Mouse (Mus musculus): Measurements from ENCODE around the gene Ptpra.

Gene Ptpra

GRCm38 (mm10) chr2:130449794-130450433, at the start of gene Ptpra:
TSS of gene Ptpra (plus strand) at chr2:130450278.
- peak; percentile 82 to 87 for DNase-seq

- DNase-seq, result no peak
Measured at GRCm38 (mm10) chr2:130401891-130402290, 48.2 kb upstream of the Ptpra start.

DNA sequence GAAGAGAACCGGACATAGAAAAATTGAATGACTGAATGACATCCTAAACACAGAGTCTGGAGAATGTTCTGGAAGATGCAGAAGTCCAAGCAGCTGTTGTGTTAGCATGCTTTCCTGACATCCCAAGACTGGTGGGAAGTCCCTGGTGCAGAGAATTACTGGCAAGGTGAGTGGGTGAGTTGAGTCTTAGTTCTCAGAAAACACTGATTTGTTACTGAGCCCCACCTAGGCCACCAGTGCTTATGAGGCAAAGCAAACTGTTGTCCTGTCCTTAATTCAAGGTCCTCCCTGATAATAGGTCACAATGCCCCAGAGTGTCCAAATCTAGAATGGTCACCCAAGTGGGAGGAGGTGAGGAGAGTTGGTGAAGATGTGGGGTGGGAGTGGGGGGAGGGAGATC, 45.1 kb upstream of the Ptpra start, which contains the start of the genes Gm28372 and 1700020A23Rik:
TSS of gene Gm28372 (plus strand) at position 301 of the 400 bp plus-strand sequence.
TSS of gene 1700020A23Rik (plus strand) at position 321 of the 400 bp plus-strand sequence.
- DNase-seq, result no peak

DNA sequence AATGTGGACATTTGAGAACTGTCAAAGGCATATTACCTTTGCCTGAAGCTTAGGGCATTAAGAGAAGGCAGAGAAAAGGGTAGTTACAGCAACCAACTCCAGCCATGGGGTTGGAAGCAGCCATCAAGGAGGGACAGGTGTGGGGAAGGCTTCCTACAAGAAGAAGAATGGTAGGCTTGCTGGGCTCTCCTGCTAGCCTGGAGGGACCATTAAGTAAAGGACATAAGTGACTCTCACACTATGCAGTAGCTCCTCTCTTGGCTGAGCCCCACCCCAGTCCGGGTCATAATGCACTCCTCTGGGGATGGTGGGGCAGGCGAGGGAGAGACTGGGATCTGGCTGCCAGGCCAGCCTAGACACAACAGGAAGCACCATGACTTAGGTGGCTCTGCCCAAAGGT, 43.9 kb upstream of the Ptpra start, which contains the start of gene Tmem239:
TSS of gene Tmem239 (plus strand) at position 301 of the 400 bp plus-strand sequence.
- DNase-seq, result no peak

DNA sequence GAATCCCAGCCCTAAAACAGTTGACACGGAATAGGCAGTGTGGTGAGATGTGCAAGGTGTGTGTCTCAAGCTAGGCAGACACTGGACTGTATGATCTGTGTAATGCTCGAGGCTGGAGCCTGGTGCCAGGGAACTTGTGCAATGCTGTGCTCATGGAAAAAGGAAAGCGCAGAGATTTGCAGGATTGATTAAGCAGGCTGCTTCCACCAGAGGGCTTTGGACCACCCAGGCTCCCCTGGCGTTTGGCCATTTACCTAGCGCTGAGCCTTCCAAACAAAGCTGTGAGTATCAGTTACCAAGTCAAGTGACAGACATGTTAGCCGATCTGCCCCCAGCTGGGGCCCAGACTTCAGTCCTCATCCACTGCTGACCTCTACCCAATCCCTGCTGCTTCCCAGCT, 41.9 kb upstream of the Ptpra start:
- DNase-seq, result no peak

DNA sequence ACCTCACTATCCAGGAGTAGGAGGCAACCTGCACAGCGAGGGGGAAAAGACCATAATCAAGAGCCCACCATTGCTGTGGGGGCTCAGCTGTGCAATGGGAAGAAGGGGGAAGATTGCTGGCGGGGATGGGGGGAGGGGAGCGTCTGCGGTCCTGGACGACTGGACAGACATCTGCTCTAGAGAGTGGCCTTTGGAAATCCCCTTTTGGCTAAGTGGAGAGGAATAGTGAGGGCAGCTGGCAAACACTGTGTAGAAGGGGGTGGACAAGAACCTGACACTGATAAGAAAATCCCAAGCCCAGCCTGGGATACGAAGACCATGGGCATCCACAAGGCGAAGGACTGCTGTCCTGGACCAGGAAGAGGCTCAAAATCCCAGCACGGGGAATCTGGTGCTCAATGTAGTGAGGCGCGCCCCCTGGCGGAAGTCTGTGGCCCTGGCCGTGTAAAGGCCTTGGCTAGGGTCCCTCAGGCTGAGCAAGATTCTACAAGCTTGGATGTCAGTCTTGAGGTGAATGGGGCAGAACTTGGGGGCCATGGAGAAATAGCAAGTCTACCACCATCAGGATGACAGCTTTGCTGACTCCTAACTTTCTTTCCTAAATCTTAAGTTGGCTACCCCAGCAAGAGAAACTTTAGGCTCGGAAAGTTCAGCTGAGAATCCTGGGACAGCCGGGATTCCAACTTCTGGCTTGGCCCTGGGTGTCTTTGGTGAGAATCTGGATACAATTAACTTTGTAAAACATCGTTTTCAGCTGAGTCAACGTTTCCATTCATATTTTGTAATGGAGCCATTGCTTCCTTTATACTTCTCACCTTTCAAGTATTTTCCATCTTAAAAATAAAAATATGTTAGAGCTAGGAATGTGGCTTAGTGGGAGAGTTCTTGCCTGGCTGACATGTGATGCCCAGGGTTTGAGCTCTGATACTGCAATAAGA, 38.3 kb upstream of the Ptpra start:
- DNase-seq, result peak; percentile 56 to 82

- no peak for DNase-seq
Measured at GRCm38 (mm10) chr2:130412775-130413174, 37.3 kb upstream of the Ptpra start.

DNA sequence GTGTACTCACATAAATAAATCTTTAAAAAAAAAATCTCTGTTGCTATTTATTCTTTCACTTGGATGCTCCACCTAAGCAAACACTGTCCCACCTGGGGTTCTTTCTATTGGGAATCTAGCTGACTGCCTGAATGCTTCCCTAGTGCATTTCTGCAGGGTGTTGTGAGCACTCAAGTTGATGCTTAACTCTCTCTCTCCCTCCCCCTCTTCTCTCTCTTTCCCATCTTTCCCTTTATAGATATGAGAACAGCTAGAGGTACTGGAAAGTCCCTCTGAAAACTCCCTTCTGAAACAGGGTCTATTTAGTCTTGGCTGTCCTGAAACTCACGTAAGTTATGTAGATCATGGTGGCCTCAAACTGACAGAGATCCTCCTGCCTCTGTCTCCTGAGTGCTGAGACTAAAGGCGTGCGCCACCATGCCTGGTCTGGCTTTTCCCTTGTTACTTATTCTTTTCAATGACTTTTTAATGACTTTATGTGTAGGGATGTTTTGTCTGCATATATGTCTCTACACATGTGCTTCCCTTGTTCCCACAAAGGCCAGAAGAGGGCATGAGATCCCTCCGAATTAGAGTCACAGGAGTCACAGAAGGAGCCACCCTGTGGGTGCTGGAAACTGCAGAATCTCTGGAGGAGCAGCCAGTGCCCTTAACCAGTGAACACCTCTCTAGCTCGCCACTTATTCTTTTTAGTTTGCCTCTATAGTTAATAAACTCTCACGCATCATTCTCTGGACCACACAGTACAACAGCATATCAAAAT, 35.8 kb upstream of the Ptpra start:
- DNase-seq, result peak in 1 of 2 experiments; percentile 8

- DNase-seq, result no peak
Measured at GRCm38 (mm10) chr2:130421781-130422620, 28.1 kb upstream of the Ptpra start.

DNA sequence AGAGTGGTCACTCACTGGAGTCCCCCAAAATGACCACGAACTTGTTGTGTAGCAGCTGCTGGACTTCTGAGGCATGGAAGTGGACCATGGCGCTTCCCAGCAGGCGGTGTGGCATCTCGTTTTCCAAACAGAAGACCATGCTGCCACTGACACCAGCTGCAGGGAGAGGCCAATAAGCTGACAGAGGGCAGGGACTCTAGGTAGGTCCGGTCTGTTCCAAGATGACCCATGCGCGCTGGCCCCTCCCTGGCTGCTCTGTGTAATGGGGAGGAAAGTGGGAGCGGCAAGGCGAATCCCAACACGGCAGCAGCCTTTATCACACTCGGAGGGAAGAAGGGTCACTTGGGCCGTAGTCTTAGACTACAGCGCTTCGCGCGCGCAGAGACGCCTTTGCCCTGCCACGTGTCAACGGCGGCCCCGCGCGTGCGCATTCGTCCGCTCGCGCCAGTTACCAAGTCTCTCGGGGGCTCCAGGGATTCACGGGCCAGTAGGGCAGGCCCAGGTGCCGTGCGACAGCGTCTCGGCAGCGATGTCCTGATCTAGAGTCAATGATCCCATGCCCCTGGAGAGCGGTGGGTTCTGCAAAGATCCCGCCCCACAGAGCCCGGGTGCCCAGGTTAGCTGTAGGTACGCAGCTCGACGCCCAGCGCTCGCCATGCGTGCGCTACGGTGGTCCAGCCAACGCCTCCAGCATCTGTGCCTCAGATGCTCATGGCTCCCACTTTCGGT, 26.5 kb upstream of the Ptpra start:
- DNase-seq, result peak; percentile 54 to 69

DNA sequence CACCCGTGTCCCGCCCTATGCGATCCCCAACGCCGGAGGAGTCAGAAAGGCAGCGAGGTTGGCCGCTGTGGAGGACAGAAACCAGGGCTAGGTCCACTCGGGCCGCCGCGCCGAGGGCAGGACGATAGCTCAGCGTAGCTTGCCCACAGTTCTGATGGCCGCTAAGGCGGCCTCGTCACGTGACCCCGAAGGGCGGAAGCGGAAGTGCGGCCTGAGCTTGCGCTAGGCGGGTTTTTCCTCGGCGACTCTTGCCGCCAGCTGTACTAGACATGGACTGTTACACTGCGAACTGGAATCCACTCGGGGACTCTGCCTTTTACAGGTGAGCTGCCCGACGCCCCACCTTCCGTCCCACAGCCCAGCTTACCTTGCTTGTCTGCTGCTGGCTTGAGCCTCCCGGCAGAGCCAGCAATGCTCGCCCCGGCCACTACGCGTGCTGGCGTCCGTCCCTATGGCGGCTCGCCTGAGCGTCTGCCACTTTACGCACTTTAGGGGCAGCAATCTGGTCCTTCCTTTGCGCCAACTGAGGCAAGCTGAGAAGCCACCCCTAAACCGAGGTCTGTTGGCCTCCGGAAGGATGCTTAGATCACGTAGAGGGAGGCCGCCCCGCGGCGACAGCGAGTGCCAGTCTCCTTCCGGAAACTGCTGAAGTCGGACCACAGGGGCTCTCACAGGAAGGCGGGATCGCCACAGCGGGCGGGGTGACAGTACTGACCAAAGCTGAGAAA, 25.8 kb upstream of the Ptpra start, which contains the start of the genes Vps16 and Pced1a:
TSS of gene Vps16 (plus strand) at position 214 of the 728 bp plus-strand sequence.
TSS of gene Pced1a (minus strand) at position 576 of the 728 bp plus-strand sequence.
- peak; percentile 89 to 93 for DNase-seq

DNA sequence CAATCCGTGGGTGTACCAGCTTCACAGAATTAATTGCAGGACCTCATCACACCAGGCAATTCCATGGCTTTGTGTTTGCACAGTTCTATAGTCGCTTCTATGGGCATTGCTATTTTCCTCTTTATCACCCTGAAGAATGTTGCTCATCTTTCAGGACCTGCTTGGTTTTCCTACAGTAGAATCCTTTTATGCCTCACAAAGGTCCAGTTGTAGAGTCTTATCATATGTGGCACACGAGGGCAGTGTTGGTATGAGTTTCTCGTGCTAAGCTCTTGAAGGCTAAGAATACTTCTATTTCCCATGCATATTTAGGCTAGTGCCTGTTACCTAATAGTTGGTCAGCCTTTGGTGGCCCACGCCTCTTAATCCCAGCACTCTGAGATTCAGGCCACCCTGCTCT, 25.0 kb upstream of the Ptpra start:
- no peak for DNase-seq

DNA sequence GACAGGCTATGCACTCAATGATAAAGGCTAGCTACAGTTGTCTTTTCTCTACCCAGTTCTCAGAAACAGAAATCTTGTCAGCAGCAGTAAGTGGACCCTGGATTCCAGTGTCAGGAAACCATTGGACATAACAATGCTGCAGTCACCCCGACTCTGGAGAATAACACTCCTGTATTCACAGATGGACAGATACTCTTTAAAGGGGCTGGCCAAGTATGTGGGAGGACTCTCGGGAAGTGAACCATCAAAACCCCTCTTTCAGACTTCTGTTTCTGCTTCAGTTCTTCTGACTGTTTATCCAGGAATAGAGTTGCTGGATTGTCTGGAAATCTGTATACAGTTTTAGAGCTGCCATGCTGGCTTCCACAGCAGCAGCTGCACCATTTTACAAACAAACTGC, 20.2 kb upstream of the Ptpra start:
- no peak for DNase-seq

GRCm38 (mm10) chr2:130430484-130430883, 19.6 kb upstream of the Ptpra start:
- DNase-seq, result no peak

- no peak for DNase-seq
Measured at GRCm38 (mm10) chr2:130432157-130432556, 17.9 kb upstream of the Ptpra start.

- DNase-seq, result no peak
Measured at GRCm38 (mm10) chr2:130433152-130433551, 16.9 kb upstream of the Ptpra start.

GRCm38 (mm10) chr2:130436769-130437168, 13.3 kb upstream of the Ptpra start:
- no peak for DNase-seq

GRCm38 (mm10) chr2:130438861-130439260, 11.2 kb upstream of the Ptpra start:
- DNase-seq, result no peak

DNA sequence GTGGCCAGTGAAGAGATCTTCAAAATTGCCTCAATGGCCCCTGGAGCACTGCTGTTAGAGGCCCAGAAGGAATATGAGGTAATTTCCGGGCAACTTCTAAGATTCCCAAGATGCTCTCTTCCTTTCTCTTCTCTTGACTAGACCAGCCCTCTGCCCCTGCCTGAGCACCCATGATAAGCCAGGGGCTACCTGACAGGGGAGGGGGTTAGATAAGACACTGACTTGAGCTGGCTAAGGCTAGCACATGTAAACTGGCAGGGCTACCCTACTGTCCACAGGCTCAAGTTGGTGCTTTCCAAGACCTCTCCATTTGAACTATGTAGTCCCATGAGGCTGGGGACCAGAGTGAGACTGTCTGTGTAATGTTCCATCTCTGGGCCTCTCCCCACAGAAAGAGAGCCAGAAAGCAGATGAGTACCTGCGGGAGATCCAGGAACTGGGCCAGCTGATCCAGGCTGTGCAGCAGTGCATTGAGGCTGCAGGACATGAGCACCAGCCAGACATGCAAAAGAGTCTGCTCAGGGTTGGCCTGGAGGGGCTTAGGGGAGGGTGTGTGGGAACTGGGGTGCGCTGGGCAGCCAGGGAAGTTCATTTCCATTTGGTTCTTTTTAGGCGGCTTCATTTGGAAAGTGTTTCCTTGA, 10.1 kb upstream of the Ptpra start:
- DNase-seq, result no peak

DNA sequence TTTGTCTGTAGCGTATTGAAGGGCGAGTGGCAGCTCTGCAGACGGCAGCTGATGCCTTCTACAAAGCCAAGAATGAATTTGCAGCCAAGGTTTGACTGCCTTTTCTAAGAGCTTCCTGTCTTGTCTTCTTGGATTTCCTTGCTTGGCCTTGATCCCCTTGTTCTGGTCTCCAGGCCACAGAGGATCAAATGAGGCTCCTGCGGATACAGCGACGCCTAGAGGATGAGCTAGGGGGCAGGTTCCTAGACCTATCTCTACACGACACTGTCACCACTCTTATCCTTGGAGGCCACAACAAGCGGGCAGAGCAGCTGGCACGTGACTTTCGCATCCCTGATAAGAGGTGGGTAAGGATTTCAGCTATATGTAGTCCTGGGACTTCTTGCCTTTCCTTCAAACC, 7.9 kb upstream of the Ptpra start:
- DNase-seq, result no peak

Data from kidney, adult 8-10 months (tissue).